Mouse (Mus musculus): ENCODE measurements around the gene Ddx27. TPM values are rescaled to one million over a fixed set of nuclear protein-coding genes. Genes with fewer than 3 reads are reported as not detected.

Gene Ddx27
- polyA plus RNA-seq, 1 experiment from 2014 or later, result 34.9 TPM

DNA sequence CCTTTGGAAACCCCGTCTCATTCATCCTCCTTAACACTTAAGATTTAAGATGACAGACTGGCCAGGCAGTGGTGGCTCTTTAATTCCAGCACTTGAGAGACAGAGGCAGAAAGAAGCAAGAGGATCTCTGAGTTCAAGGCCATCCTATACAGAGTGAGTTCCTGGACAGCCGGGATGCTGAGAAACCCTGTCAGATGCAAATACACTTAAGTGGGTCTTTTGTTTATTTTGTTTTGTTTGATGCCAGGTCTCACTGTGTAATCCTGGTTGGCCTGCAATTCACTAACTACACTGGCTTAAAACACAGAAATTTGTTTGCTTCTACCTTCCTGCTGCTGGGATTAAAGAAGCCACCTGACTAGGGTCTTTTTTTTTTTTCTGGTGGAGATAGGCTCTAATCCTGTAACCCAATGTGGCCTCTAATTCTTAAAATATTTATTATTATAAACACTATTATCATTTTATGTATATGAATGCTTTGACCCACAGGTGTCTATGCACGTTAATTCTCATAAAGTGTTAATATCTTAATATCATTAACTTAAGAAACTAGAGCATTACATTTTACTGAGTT, 43.9 kb downstream of the Ddx27 start:
- Histone ChIP-seq H3K27me3 (replicated peaks; ENCODE audit: control insufficient read depth, insufficient read depth, low read length) (no peaks in the 10 kb centered on the region), H3K36me3 (ENCODE audit: control insufficient read depth, insufficient read depth, low read length) (peaks cover 30% of the 10 kb centered on the region), H3K9ac (ENCODE audit: low read depth, low read length) (no peak overlapping the region), H3K27ac (ENCODE audit: low read depth, low read length) (no peak overlapping the region), H3K9me3 (ENCODE audit: control insufficient read depth, low read length) (no peaks in the 10 kb centered on the region), H3K4me3 (ENCODE audit: low read length) (no peak overlapping the region), H3K4me1 (ENCODE audit: control insufficient read depth, insufficient read depth, low read depth, low read length) (peaks cover 16% of the 10 kb centered on the region), H3K4me2 (ENCODE audit: low read length) (no peak overlapping the region)
- 58% methylated on average over 3 of the region's 3 CpGs for WGBS
- no peak for ATAC-seq

GRCm38 (mm10) chr2:167059536-167059935, 44.5 kb downstream of the Ddx27 start:
- H3K4me2 ChIP-seq (ENCODE audit: low read length), result no peak overlapping the region
- H3K4me3 ChIP-seq (ENCODE audit: low read length), result no peak overlapping the region
- H3K27me3 ChIP-seq (replicated peaks; ENCODE audit: control insufficient read depth, insufficient read depth, low read length), result no peaks in the 10 kb centered on the region
- ATAC-seq, result no peak
- H3K9me3 ChIP-seq (ENCODE audit: control insufficient read depth, low read length), result no peaks in the 10 kb centered on the region
- H3K27ac ChIP-seq (ENCODE audit: low read depth, low read length), result no peak overlapping the region
- WGBS, result 48% methylated on average over 8 of the region's 8 CpGs
- H3K36me3 ChIP-seq (ENCODE audit: control insufficient read depth, insufficient read depth, low read length), result peaks cover 30% of the 10 kb centered on the region
- peaks cover 16% of the 10 kb centered on the region for H3K4me1 ChIP-seq (ENCODE audit: control insufficient read depth, insufficient read depth, low read depth, low read length)
- 0 out of 2 replicates have a peak overlapping the region, but pooled peaks have one; percentile 27 for H3K9ac ChIP-seq (ENCODE audit: low read depth, low read length)

DNA sequence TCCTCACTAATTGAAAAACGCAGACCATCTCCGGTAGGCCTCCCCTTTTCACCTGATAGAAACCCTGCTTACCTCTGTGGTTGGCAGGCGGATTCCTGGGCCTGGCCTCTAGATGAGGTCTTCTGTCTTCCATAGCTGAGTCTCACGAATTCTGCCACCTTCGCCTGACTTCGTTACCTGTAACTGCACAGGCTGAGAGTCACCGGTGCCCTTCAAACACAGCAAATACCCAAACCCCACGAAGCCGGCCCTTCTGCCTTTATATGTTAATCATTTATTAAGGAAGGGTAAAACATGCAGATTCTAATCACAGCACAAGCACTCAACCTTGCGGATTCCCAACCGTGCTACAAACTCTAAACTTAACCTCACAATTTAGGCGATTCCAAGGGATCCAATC, 45.0 kb downstream of the Ddx27 start:
- H3K4me1 ChIP-seq (ENCODE audit: control insufficient read depth, insufficient read depth, low read depth, low read length), result peaks cover 21% of the 10 kb centered on the region
- 0 out of 2 replicates have a peak overlapping the region, but pooled peaks have one; percentile 27 for H3K9ac ChIP-seq (ENCODE audit: low read depth, low read length)
- H3K27me3 ChIP-seq (replicated peaks; ENCODE audit: control insufficient read depth, insufficient read depth, low read length), result no peaks in the 10 kb centered on the region
- H3K4me3 ChIP-seq (ENCODE audit: low read length), result no peak overlapping the region
- WGBS, result 70% methylated on average over 12 of the region's 12 CpGs
- no peak overlapping the region for H3K27ac ChIP-seq (ENCODE audit: low read depth, low read length)
- H3K9me3 ChIP-seq (ENCODE audit: control insufficient read depth, low read length), result no peaks in the 10 kb centered on the region
- no peak for ATAC-seq
- H3K36me3 ChIP-seq (ENCODE audit: control insufficient read depth, insufficient read depth, low read length), result peaks cover 28% of the 10 kb centered on the region
- H3K4me2 ChIP-seq (ENCODE audit: low read length), result no peak overlapping the region

DNA sequence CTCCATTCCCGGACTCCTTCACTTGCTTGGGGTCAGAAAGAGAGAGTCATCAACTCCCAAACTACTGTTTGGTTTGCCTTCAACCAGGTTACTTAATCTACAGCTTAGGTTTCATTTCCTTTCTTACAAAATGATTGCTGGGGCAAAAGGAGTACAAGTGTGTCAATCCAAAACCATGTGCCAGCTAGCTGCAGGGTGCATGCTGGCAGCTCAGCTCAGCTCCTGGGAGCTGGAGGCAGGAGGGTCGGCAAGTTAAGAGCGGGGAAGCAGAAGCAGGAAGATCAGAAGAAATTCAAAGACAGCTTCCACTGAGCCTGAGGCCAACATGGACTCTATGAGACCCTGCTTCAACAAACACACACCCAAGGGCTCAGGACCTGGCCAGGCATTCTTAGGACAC, 45.4 kb downstream of the Ddx27 start:
- Histone ChIP-seq H3K4me1 (ENCODE audit: control insufficient read depth, insufficient read depth, low read depth, low read length) (peaks cover 25% of the 10 kb centered on the region), H3K27me3 (replicated peaks; ENCODE audit: control insufficient read depth, insufficient read depth, low read length) (no peaks in the 10 kb centered on the region), H3K4me2 (ENCODE audit: low read length) (peak overlapping the region; percentile 5; the same call in 1 of the 2 replicates), H3K4me3 (ENCODE audit: low read length) (no peak overlapping the region), H3K36me3 (ENCODE audit: control insufficient read depth, insufficient read depth, low read length) (peaks cover 27% of the 10 kb centered on the region), H3K27ac (ENCODE audit: low read depth, low read length) (no peak overlapping the region), H3K9me3 (ENCODE audit: control insufficient read depth, low read length) (no peaks in the 10 kb centered on the region), H3K9ac (ENCODE audit: low read depth, low read length) (peak overlapping the region; percentile 38)
- WGBS, result 58% methylated on average over 3 of the region's 3 CpGs
- ATAC-seq, result no peak

GRCm38 (mm10) chr2:167060761-167061160, 45.8 kb downstream of the Ddx27 start:
- peak overlapping the region; percentile 38 for H3K9ac ChIP-seq (ENCODE audit: low read depth, low read length)
- no peaks in the 10 kb centered on the region for H3K9me3 ChIP-seq (ENCODE audit: control insufficient read depth, low read length)
- no peak overlapping the region for H3K27ac ChIP-seq (ENCODE audit: low read depth, low read length)
- no peaks in the 10 kb centered on the region for H3K27me3 ChIP-seq (replicated peaks; ENCODE audit: control insufficient read depth, insufficient read depth, low read length)
- H3K4me3 ChIP-seq (ENCODE audit: low read length), result no peak overlapping the region
- no peak for ATAC-seq
- H3K4me2 ChIP-seq (ENCODE audit: low read length), result peak overlapping the region; percentile 5; the same call in 1 of the 2 replicates
- H3K4me1 ChIP-seq (ENCODE audit: control insufficient read depth, insufficient read depth, low read depth, low read length), result peaks cover 28% of the 10 kb centered on the region
- H3K36me3 ChIP-seq (ENCODE audit: control insufficient read depth, insufficient read depth, low read length), result peaks cover 31% of the 10 kb centered on the region

DNA sequence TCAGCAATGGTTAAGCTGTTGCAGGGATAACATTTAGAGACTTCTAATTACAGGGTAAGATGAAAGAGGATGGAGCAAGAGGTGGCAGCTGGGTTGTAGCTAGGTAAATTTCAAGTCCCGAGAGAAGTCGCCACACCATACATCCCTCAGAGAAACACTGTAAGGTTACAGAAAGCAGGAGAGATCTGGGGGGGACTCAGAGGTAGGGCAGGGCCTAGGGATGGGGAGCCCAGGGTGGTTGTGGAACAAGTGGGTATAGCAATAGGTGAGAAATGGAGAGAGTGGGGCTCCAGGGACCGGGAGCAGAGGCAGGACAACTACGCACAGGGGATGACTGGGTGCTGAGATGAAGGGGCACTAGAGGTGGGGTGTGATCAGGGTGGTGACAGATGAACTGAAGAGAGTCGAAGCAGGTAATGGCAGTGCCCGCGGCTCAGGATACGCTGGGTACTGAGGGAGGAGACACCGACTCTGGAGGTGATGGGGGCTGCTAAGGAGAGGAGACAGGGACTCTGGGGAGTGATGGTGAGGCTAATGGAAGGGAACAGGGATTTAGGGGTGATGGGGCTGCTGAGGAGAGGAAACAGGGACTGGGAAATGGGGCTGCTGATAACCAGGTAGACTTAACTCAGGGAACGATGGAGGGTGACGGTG, 46.5 kb downstream of the Ddx27 start:
- H3K9ac ChIP-seq (ENCODE audit: low read depth, low read length), result peak overlapping the region; percentile 97
- peak overlapping the region; percentile 91 for H3K4me3 ChIP-seq (ENCODE audit: low read length)
- no peak overlapping the region for H3K27ac ChIP-seq (ENCODE audit: low read depth, low read length)
- WGBS, result 28% methylated on average over 11 of the region's 11 CpGs
- H3K27me3 ChIP-seq (replicated peaks; ENCODE audit: control insufficient read depth, insufficient read depth, low read length), result no peaks in the 10 kb centered on the region
- H3K4me2 ChIP-seq (ENCODE audit: low read length), result peak overlapping the region; percentile 71
- ATAC-seq, result peak; percentile 13; the same call in 1 of the 2 replicates
- H3K9me3 ChIP-seq (ENCODE audit: control insufficient read depth, low read length), result no peaks in the 10 kb centered on the region
- peaks cover 30% of the 10 kb centered on the region for H3K4me1 ChIP-seq (ENCODE audit: control insufficient read depth, insufficient read depth, low read depth, low read length)
- H3K36me3 ChIP-seq (ENCODE audit: control insufficient read depth, insufficient read depth, low read length), result peaks cover 27% of the 10 kb centered on the region

GRCm38 (mm10) chr2:167062497-167062911, 47.5 kb downstream of the Ddx27 start:
- Histone ChIP-seq H3K36me3 (ENCODE audit: control insufficient read depth, insufficient read depth, low read length) (peaks cover 20% of the 10 kb centered on the region), H3K9me3 (ENCODE audit: control insufficient read depth, low read length) (no peaks in the 10 kb centered on the region), H3K9ac (ENCODE audit: low read depth, low read length) (peak overlapping the region; percentile 97), H3K27ac (ENCODE audit: low read depth, low read length) (peak overlapping the region; percentile 93), H3K4me2 (ENCODE audit: low read length) (peak overlapping the region; percentile 71), H3K4me3 (ENCODE audit: low read length) (peak overlapping the region; percentile 91), H3K27me3 (replicated peaks; ENCODE audit: control insufficient read depth, insufficient read depth, low read length) (no peaks in the 10 kb centered on the region), H3K4me1 (ENCODE audit: control insufficient read depth, insufficient read depth, low read depth, low read length) (peaks cover 30% of the 10 kb centered on the region)
- peak; percentile 90 for ATAC-seq
- under 1% methylated on average over 41 of the region's 60 CpGs for WGBS

- Histone ChIP-seq H3K27me3 (replicated peaks; ENCODE audit: control insufficient read depth, insufficient read depth, low read length) (no peaks in the 10 kb centered on the region), H3K4me3 (ENCODE audit: low read length) (peak within 1 kb of the TSS; percentile 91), H3K4me2 (ENCODE audit: low read length) (peak within 1 kb of the TSS; percentile 79), H3K9me3 (ENCODE audit: control insufficient read depth, low read length) (no peaks in the 10 kb centered on the region), H3K9ac (ENCODE audit: low read depth, low read length) (peak within 1 kb of the TSS; percentile 97), H3K27ac (ENCODE audit: low read depth, low read length) (peak within 1 kb of the TSS; percentile 93), H3K36me3 (ENCODE audit: control insufficient read depth, insufficient read depth, low read length) (peaks cover 16% of the 10 kb centered on the region), H3K4me1 (ENCODE audit: control insufficient read depth, insufficient read depth, low read depth, low read length) (peaks cover 30% of the 10 kb centered on the region)
- 0% methylated on average over 44 of the region's 57 CpGs for WGBS
- ATAC-seq, result peak; percentile 94
These were observed 48.2 kb downstream of the Ddx27 start, which contains the start of gene Znfx1 for GRCm38 (mm10) chr2:167062965-167063880. Znfx1 (minus strand) TSS chr2:167063015.
